Mouse (Mus musculus): ENCODE data around the gene Rubcnl.
A peak's percentile ranks its signal among the peaks of the same experiment; 100 is the strongest.

Rubcnl gene

DNA sequence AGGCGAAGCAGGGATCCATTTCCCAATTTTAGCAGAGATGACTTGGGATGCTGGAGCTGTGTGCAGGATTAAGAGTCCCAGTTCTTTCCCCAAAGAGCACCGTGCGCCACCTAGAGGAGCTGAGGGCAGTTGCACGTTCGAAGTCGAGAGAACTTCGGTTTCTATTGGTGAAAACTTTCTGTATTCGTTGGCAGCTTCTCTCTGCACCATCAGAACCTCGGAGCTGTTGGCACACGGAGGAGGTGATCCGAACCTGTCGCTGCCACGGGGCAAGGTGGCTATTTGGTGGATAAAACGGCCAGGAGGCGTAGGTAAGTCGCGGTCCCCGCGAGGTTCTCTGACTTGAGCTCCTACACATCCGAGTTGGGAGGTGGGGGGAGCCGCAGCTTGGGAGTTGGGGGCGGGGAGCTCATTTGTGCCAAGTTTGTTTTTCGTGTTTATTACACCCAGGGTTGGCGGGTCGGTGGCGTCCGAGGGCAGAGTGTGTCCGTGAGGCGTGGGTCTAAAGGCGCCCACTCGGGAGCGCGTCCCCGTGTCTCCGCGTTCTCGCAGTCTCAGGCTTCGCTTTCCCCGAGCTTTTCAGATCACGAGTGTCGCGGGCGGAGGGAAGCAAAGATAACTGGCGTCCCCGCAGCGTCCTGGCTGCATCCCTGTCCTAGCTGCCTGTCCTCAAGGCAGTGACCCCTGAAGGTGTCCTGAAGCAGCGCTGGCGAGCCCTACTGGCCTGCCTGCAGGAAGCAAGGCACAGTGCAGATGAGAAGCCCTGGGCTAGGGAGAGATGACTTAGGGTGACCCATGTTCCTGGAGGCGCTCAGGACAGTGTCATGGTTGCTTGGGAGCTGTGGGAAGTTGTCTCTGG is at the start of gene Rubcnl:
Rubcnl (plus strand) TSS at position 172 of the 859 bp plus-strand sequence.
- peak; percentile 79 for DNase-seq (ENCODE audit: low read depth, low spot score)

- no peak for DNase-seq (ENCODE audit: low read depth, low spot score)
These were observed 43.6 kb upstream of the Rubcnl start for GRCm38 (mm10) chr14:74972216-74972615.

GRCm38 (mm10) chr14:74972687-74973086 is 43.1 kb upstream of the Rubcnl start:
- no peak for DNase-seq (ENCODE audit: low read depth, low spot score)

DNA sequence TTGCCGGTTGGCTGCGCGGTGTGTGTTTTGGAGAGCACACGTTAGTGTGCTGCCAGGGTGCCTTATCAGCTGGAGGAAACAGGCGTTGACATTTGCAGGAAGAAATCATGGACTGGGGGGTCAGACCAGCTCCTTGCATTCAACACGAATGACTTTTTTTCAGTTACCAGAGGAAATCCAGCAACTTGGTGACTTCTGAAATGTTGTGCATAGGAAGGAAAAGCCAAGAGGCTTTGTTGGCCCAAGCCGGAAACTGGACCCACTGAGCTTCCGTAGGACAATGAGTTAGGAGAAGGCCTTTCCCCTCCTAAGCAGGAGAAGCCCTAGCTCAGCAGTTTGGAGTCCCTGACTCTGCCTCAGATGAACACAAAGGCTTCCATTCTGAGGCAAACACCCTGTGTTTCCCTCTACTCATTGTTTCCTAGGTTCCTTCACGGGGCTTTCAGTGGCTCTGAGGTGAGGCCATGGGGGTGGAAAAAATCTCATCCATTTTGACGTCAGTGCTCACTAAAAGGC is 41.6 kb upstream of the Rubcnl start:
- DNase-seq (ENCODE audit: low read depth, low spot score): no peak

DNA sequence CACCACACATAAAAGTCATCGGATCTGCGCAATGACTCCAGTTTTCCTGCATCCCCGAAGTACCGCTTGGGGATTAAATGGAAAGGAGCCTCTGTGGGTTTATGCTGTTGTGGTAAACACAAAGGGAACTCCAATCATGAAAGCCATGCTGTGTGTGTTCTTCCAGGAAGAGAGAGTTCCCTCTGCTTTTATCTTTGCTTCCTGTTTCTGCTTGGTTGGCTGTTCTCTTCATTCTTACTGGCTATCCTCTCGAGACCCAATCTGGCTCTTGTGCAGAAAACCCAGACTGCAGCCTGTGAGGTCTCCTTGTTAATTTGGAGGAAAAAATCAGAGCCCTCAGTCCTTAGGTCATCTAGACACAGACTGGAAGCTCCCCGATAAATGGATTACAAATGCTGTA is 38.9 kb upstream of the Rubcnl start:
- DNase-seq (ENCODE audit: low read depth, low spot score): no peak

GRCm38 (mm10) chr14:74981016-74981415 is 34.8 kb upstream of the Rubcnl start:
- DNase-seq (ENCODE audit: low read depth, low spot score): no peak

GRCm38 (mm10) chr14:74983079-74983478 is 32.7 kb upstream of the Rubcnl start:
- no peak for DNase-seq (ENCODE audit: low read depth, low spot score)

- no peak for DNase-seq (ENCODE audit: low read depth, low spot score)
These were observed 30.9 kb upstream of the Rubcnl start for GRCm38 (mm10) chr14:74984817-74985391.

DNA sequence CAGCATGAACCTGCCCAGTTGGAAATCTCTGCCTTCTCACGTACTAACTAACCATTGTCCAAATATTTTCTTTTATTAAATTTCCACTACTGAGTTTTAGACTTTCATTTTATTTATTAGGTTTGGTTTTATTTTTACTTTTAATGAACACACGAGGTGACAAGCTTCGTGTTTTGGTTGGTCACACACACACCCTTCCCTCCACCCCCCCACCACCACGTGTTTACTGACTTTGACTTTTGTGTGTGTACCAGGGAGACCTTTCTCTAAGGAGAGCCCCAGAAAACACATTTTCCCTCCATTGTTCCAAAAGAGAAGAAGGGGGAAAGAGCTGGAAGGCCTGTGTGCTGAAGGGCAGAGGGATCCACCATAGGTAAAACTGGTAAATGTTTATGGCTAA is 30.2 kb upstream of the Rubcnl start:
- no peak for DNase-seq (ENCODE audit: low read depth, low spot score)

DNA sequence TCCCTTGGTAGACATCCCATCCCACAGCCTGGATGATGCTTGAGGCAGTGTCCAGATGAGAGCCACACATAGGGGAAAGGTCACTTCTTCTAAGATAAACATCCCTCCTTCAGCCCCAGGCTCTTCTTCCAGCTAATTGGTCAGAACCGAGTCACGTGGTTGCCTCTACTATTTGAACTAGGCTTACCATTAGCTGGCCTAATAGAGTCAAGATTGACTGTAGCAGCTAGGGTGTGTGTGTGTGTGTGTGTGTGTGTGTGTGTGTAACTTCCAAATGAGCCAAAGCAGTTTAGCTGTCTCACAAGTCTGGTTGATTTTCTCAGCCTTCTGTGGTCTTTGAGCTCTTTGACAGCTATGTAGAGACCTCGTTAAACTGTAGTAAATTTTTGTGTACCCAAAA is 29.3 kb upstream of the Rubcnl start:
- no peak for DNase-seq (ENCODE audit: low read depth, low spot score)

- DNase-seq (ENCODE audit: low read depth, low spot score): no peak
These were observed 26.5 kb upstream of the Rubcnl start for GRCm38 (mm10) chr14:74989322-74989721.

DNA sequence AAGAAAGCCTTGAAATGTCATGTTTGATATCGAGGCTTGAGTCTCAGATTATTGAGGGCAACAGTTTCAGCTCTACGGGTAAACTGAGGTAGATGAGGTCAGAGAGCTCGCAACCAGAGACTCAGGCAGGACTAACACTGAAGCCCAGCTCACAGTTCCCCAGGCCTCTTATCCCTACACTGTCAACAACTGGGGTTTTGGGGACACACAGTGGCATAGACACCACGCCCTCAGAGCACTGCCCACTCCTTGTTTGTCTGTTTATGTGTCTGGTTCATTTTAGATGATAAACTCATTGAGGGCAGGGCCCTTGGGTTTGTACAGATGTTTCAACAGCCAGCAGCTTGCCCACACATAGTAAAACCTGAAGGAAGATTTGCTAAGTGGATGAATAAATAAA is 25.9 kb upstream of the Rubcnl start:
- no peak for DNase-seq (ENCODE audit: low read depth, low spot score)

DNA sequence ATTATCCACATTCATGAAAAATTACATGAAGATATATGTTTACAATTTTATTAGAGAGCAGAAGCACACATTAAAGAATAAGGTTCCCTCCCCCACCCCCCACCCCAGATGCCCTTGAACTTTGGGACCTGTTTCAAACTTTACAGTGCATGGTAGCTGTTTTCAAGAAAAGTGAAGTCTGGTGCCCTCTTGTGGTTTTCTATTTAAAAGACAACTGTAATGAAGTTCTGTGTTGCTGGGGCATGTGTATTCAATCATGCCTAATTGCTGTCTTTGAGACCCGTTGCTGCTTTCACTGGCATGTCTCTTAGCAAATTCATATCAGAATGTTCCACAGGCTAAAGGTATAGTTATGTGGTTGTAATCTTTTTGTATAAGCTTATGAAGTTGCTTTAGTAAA is 25.3 kb upstream of the Rubcnl start:
- peak; percentile 75 for DNase-seq (ENCODE audit: low read depth, low spot score)

- DNase-seq (ENCODE audit: low read depth, low spot score): no peak
These were observed 19.3 kb upstream of the Rubcnl start for GRCm38 (mm10) chr14:74996556-74996955.

DNA sequence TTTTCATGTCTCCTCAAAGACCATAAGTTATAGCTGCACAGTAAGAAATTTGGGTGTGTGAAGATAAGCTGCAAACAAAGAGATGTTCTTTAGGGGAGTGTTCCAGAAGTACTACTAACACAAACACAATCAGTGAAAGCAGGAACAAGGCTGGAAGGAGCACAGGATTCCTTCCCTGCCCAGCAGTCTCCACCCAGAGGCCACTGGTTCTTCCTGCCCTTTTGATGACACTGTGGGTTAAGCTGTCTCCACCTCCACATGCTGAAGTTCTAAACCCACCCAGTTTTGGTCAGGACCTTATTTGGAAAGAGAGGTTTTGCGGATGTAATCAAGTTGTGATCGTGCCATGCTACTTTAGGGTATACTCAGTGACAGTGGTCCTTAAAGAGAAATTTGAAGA is 18.8 kb upstream of the Rubcnl start:
- no peak for DNase-seq (ENCODE audit: low read depth, low spot score)

GRCm38 (mm10) chr14:75001364-75001763 is 14.5 kb upstream of the Rubcnl start:
- no peak for DNase-seq (ENCODE audit: low read depth, low spot score)

GRCm38 (mm10) chr14:75003356-75003755 is 12.5 kb upstream of the Rubcnl start:
- no peak for DNase-seq (ENCODE audit: low read depth, low spot score)

DNA sequence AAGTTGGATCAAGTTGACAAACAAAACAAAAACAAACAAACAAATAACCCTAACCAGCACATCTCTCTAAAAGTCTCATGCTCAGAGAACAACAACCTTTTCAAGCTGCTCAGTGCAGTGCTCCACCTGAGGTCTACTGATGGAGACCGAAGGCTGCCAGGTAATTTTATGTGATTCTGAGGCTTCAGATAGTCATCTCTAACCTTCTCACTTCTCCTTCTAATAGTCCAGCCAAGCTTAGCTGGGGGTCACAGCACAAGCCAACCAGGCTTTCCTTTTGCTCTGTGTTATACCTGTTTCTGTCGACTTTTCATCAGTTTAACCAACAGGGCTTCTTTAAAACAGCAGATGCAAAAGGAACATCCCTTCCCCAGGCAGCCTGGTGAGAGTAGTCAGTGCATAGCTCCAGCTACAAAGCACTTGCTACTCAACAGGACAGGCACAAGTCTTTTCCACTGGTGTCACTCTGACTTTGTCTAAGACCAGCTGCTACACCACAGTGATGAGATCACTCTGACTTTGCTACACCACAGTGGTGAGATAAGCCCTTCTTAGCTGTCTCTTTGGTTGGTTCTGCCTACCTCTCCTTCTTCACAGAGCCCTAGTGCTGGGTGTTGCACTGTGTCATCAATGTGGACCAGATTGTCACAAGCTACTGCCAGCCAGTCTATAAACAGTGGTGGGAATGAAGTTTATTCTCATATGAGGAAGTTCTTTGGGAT is 10.2 kb upstream of the Rubcnl start:
- no peak for DNase-seq (ENCODE audit: low read depth, low spot score)

DNA sequence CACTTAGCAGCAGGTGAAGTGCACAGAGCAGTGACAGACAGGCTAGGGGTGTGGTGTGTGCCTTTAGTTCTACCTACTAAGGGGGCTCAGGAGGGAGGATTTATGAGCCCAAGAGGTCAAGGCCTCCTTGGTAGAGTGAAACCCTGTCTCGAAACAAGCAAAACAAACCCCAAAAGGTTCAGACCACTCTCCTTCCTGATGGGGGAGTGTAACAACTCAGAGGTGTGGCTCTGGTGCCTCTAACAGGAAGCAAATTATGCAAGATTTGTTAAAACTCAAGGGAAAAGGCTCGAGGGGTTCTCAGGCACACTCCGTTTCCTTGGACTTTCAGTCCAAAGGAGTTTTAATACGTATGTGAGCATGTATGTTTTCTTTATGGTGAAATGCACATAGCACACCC is 5.5 kb upstream of the Rubcnl start:
- DNase-seq (ENCODE audit: low read depth, low spot score): no peak

GRCm38 (mm10) chr14:75010986-75011655 is 4.7 kb upstream of the Rubcnl start:
- DNase-seq (ENCODE audit: low read depth, low spot score): no peak

DNA sequence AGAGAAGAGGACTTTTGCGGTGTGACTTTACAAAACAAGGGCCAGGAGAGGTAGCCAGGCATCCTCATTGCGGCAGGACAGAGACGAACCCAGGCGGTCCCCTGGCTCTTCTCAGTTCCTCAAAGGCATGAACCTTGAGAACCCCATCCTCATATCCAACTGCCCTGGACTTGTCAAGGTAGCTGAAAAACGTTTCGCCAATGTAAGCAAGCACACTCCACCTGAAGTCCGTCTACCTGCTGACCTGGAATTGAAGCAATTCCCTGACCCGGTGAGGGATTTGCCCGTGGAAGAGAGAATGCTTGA is 841 bp downstream of the Rubcnl start:
- no peak for DNase-seq (ENCODE audit: low read depth, low spot score)

GRCm38 (mm10) chr14:75017277-75017676 is 1.4 kb downstream of the Rubcnl start:
- DNase-seq (ENCODE audit: low read depth, low spot score): no peak
